Mouse (Mus musculus): ENCODE data around the gene Usp29. TPM values are rescaled to one million over a fixed set of nuclear protein-coding genes. Genes with fewer than 3 reads are reported as not detected.
"Not testable (repeated sequence)": the region's sequence is repeated elsewhere in the genome, so short reads cannot be mapped to it uniquely, and the experiment has no call there.

The Usp29 gene
- polyA plus RNA-seq, 1 experiment: not detected

DNA sequence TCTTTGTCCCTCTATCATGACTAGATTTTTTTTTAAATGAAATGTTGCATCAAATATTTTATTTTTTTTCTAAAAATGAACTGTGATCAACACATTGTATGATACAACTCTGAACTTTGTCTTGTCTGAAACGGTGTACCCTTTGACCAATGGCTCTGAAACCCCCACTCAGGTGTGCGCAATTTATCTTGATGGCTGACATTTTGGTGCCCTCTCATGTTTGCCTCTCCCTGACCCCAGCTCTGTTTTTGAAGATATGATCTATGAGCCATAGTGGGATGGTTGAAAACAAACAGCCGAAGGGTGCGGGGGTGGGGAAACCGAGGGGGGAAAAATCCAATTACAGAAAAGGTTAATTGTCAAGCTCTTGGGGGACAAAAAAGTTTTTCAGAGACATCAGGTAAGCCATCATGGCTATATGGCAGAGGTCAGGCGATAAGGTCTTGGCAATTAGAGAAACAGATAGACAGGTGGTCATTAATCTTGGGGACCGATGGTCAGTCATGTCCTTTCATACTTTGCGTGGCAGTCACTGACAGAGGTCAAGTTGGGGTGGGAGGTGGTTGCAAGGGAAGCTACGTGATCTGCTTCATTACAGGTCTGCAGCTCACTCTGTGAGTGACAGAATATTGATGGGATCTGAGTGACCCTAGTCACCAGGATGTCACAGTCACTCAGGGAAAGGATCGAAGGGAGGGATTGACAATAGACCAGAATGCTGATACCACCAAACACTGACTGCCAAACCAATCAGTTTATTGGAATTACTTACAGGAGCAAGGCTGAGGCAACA is 125.4 kb downstream of the Usp29 start:
- H3K4me3 ChIP-seq (replicated peaks; ENCODE audit: control insufficient read depth, low read depth, low read length): no peak overlapping the region
- no peaks in the 10 kb centered on the region for H3K4me1 ChIP-seq (ENCODE audit: control insufficient read depth, insufficient read depth, low read length)
- WGBS: 83% methylated on average over 10 of the region's 10 CpGs
- TF ChIP-seq CTCF (IDR thresholded peaks at IDR 0.05; ENCODE audit: control insufficient read depth, insufficient read depth, low read length) (no peak), POLR2A (IDR thresholded peaks at IDR 0.05; ENCODE audit: borderline replicate concordance, control insufficient read depth, low read depth, low read length) (no peak)
- no peak overlapping the region for H3K27ac ChIP-seq (ENCODE audit: control insufficient read depth, insufficient read depth, low read depth, low read length, poor library complexity)

DNA sequence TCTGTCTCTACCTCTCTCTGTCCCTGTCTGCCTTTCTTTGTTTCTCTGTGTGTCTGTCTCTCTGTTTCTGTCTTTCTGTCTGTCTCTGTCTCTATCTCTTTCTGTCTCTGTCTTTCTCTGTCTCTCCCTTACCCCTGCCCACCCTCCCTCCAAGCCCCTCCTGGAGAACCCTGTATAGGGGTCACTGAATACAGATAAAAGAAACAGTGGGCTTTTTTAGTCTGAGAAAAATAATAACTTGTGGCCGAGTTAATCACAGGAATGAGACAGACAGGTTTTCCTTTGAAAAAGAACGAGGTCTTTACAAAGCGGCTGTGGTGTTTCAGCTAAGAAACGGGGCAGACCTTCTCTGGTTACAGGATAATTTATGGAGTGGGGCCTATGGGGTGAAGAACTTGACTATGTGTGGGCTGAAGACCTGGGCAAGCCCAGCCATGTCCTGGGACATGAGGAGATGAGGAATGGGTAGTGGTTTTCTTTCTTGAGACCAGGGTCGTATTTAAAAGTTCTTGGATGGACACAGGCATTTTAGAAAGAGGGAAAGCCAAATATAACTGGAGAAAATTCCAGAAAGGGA is 128.4 kb downstream of the Usp29 start:
- no peak overlapping the region for H3K27ac ChIP-seq (ENCODE audit: control insufficient read depth, insufficient read depth, low read depth, low read length, poor library complexity)
- no peak overlapping the region for H3K4me3 ChIP-seq (replicated peaks; ENCODE audit: control insufficient read depth, low read depth, low read length)
- no peak for TF ChIP-seq POLR2A (IDR thresholded peaks at IDR 0.05; ENCODE audit: borderline replicate concordance, control insufficient read depth, low read depth, low read length)
- no peaks in the 10 kb centered on the region for H3K4me1 ChIP-seq (ENCODE audit: control insufficient read depth, insufficient read depth, low read length)
- 39% methylated on average over 5 of the region's 5 CpGs for WGBS

DNA sequence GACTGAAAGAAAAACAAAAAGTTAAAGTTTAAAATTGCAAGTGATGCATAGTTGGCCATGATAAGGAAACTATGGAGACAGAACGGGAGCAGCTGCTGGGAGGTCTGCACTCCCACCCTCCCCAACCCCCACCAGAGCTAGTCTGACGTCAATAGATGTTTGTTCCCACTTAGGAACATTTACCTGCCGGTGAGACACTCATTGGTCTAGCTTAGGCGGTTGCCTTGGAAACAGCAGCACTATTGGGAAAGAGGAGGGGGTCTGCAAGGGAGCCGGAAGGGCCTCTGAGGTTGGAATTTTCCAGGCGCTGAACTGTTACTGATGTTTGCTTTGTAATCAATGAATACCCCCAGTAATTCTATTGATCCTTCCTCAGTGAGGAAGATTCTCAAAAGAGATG is 130.3 kb downstream of the Usp29 start:
- H3K27ac ChIP-seq (ENCODE audit: control insufficient read depth, insufficient read depth, low read depth, low read length, poor library complexity): no peak overlapping the region
- H3K4me1 ChIP-seq (ENCODE audit: control insufficient read depth, insufficient read depth, low read length): no peaks in the 10 kb centered on the region
- 40% methylated on average over 6 of the region's 6 CpGs for WGBS
- TF ChIP-seq POLR2A (IDR thresholded peaks at IDR 0.05; ENCODE audit: borderline replicate concordance, control insufficient read depth, low read depth, low read length) (no peak), CTCF (IDR thresholded peaks at IDR 0.05; ENCODE audit: control insufficient read depth, insufficient read depth, low read length) (no peak)
- no peak overlapping the region for H3K4me3 ChIP-seq (replicated peaks; ENCODE audit: control insufficient read depth, low read depth, low read length)

DNA sequence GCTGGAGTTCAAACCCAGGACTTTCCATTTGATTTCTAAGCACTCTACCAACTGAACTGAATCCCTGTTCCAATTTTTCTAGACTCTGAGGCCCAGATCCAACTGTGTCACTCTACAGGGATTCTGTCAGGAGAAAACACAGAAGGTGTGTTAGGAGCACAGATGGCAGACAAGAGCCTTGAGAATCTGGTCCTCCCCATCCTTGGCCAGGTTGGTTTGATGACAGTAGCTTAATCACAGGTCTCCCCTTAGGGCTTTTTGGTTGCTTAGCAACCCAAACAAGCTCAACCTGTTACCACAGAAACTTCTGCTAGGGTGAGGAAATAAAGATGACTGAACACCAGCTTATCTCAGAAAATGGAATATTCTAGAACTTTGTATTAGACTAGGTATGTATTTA is 136.0 kb downstream of the Usp29 start:
- no peak overlapping the region for H3K27ac ChIP-seq (ENCODE audit: control insufficient read depth, insufficient read depth, low read depth, low read length, poor library complexity)
- no peaks in the 10 kb centered on the region for H3K4me1 ChIP-seq (ENCODE audit: control insufficient read depth, insufficient read depth, low read length)
- no peak overlapping the region for H3K4me3 ChIP-seq (replicated peaks; ENCODE audit: control insufficient read depth, low read depth, low read length)
- TF ChIP-seq CTCF (IDR thresholded peaks at IDR 0.05; ENCODE audit: control insufficient read depth, insufficient read depth, low read length) (no peak), POLR2A (IDR thresholded peaks at IDR 0.05; ENCODE audit: borderline replicate concordance, control insufficient read depth, low read depth, low read length) (no peak)

DNA sequence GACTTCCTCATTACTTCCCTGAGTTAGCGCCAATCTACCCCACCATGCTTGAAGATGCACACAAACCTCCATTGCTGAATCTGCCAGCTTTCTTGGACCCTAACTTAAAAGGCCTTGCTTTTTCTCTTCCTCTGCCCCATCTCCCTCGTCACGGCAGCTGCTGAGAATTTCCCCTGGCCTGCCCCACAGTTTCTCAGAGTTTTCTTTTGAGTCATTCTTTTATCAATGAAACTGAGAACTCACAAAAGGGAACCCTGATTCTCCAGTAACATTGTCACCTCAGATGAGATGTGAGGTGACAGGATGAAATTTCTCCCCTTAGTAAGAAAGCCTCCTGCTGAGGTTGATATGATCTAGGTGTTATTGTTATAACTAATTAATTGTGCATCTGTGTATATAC is 138.5 kb downstream of the Usp29 start:
- TF ChIP-seq CTCF (IDR thresholded peaks at IDR 0.05; ENCODE audit: control insufficient read depth, insufficient read depth, low read length) (no peak), POLR2A (IDR thresholded peaks at IDR 0.05; ENCODE audit: borderline replicate concordance, control insufficient read depth, low read depth, low read length) (no peak)
- Histone ChIP-seq H3K4me3 (replicated peaks; ENCODE audit: control insufficient read depth, low read depth, low read length) (no peak overlapping the region), H3K4me1 (ENCODE audit: control insufficient read depth, insufficient read depth, low read length) (no peaks in the 10 kb centered on the region), H3K27ac (ENCODE audit: control insufficient read depth, insufficient read depth, low read depth, low read length, poor library complexity) (no peak overlapping the region)
- WGBS: 83% methylated on average over 3 of the region's 3 CpGs

DNA sequence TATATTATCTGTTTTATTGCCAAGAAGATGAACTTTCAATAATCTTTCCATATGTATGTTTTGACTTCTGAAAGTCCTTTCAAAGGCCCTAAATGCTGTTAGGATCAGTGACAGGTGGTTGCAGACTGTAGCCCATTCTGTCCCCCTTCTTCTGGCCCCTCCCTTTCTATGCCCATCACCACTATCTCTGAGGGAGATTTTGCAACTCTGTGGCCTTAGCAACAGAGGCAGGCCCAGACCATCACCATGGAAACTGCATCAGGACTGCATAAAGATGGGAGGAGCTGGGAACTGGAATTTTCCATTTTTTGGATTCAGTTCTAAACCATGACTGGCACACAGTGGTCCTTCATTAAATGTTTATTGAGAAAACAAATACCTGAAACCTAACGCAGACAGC is 139.2 kb downstream of the Usp29 start:
- TF ChIP-seq POLR2A (IDR thresholded peaks at IDR 0.05; ENCODE audit: borderline replicate concordance, control insufficient read depth, low read depth, low read length): no peak
- no peak for TF ChIP-seq CTCF (IDR thresholded peaks at IDR 0.05; ENCODE audit: control insufficient read depth, insufficient read depth, low read length)
- H3K4me1 ChIP-seq (ENCODE audit: control insufficient read depth, insufficient read depth, low read length): no peaks in the 10 kb centered on the region
- no peak overlapping the region for H3K4me3 ChIP-seq (replicated peaks; ENCODE audit: control insufficient read depth, low read depth, low read length)
- no peak overlapping the region for H3K27ac ChIP-seq (ENCODE audit: control insufficient read depth, insufficient read depth, low read depth, low read length, poor library complexity)
- 89% methylated on average over 1 of the region's 1 CpGs for WGBS

DNA sequence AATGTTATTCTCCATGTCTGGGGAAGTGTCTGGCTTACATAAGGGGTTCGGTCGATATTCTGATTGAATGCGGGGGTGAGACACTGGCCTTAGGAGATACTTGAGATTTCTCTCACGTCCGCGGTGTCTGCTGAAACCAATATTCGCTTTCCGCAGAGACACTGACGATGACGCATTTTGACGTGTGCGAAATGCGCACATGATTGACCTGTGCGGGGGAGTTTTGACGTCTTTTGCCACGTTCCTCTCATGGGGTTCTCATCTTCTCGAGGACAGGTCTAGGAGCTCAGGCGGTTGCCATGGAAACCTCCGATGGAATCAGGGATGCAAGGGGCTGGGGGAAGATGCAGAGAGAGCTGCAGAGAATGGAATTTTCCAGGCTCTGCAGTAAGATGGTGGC is 144.1 kb downstream of the Usp29 start:
- TF ChIP-seq CTCF (IDR thresholded peaks at IDR 0.05; ENCODE audit: control insufficient read depth, insufficient read depth, low read length) (no peak), POLR2A (IDR thresholded peaks at IDR 0.05; ENCODE audit: borderline replicate concordance, control insufficient read depth, low read depth, low read length) (no peak)
- 86% methylated on average over 19 of the region's 19 CpGs for WGBS
- no peak overlapping the region for H3K4me3 ChIP-seq (replicated peaks; ENCODE audit: control insufficient read depth, low read depth, low read length)
- H3K27ac ChIP-seq (ENCODE audit: control insufficient read depth, insufficient read depth, low read depth, low read length, poor library complexity): no peak overlapping the region
- H3K4me1 ChIP-seq (ENCODE audit: control insufficient read depth, insufficient read depth, low read length): no peaks in the 10 kb centered on the region

DNA sequence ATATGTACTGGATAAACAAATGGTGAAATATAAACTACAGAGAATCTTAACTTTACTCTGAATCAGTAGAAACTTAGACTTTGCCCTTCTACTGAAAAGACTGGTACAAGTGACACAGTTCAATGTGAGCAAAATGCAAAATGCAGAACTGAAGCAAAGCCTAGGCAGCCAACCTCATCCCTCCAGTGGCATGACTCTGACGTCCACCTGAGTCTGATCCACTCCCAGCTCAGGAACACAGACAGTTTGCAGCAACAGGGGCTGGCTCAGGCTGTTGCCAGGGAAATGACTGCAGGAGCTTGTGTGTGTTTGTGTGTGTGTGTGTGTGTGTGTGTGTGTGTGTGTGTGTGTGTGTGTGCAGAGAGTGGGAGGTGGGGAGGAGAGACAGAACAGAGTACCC is 147.8 kb downstream of the Usp29 start:
- Histone ChIP-seq H3K4me1 (ENCODE audit: control insufficient read depth, insufficient read depth, low read length) (no peaks in the 10 kb centered on the region), H3K27ac (ENCODE audit: control insufficient read depth, insufficient read depth, low read depth, low read length, poor library complexity) (no peak overlapping the region), H3K4me3 (replicated peaks; ENCODE audit: control insufficient read depth, low read depth, low read length) (no peak overlapping the region)
- no peak for TF ChIP-seq CTCF (IDR thresholded peaks at IDR 0.05; ENCODE audit: control insufficient read depth, insufficient read depth, low read length)
- no peak for TF ChIP-seq POLR2A (IDR thresholded peaks at IDR 0.05; ENCODE audit: borderline replicate concordance, control insufficient read depth, low read depth, low read length)
- 69% methylated on average over 1 of the region's 1 CpGs for WGBS

DNA sequence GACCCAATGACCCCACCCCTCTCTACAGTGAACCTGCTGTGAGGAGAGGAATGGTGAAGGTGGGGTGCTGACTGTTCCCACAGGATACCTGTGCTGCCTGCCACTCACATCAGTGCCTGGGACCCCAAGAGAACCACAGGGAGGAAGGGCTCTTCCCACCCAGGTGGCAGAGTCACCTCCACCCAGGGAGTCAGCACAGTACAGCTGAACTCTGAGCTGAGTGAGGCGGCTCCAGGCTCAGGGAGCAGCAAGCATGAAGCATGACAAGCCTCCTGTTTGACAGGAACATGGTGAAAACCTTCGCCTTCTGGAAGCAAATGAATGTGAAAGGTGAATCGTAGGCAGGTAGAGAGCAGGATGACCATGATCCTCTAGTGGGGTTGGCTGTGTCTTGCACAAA is 148.5 kb downstream of the Usp29 start:
- WGBS: 71% methylated on average over 3 of the region's 3 CpGs
- H3K4me3 ChIP-seq (replicated peaks; ENCODE audit: control insufficient read depth, low read depth, low read length); H3K4me1 ChIP-seq (ENCODE audit: control insufficient read depth, insufficient read depth, low read length); H3K27ac ChIP-seq (ENCODE audit: control insufficient read depth, insufficient read depth, low read depth, low read length, poor library complexity): not testable (repeated sequence)

Measured in bone marrow, adult 2 months (tissue).